ENCODE assay signal across 8 mouse cellular contexts in genomic region chr6:148831728-148832121, GRCm38 (mm10). TPM values are rescaled to one million over a fixed set of nuclear protein-coding genes. Genes with fewer than 3 reads are reported as not detected.
A peak's percentile ranks its signal among the peaks of the same experiment; 100 is the strongest.
DNase-seq lines count a peak whose midpoint lies in the region; ATAC-seq and TF ChIP-seq lines count a peak whose summit lies in the region.

No protein-coding gene starts in this region.

- TF ChIP-seq RAD21 in MEL (IDR thresholded peaks at IDR 0.05; ENCODE audit: low read depth, low read length): no peak

- TF ChIP-seq POLR2A in MEL (IDR thresholded peaks at IDR 0.05; ENCODE audit: control insufficient read depth in 1 of 2, insufficient read depth in 1 of 2, low read depth in 1 of 2, low read length in 2 of 2, poor library complexity in 1 of 2): no peak; a peak in 1 of 4 replicates

- TF ChIP-seq CTCF in MEL (IDR thresholded peaks at IDR 0.05 in 2 of 3, conservative IDR thresholded peaks at IDR 0.05 in 1 of 3; ENCODE audit: control insufficient read depth in 1 of 3, insufficient read depth in 1 of 3, low read depth in 2 of 3, low read length in 3 of 3, poor library complexity in 1 of 3, severe bottlenecking in 1 of 3): no peak

- H3K4me1 ChIP-seq in heart, embryonic 15.5 days (replicated peaks): peaks cover 7% of the 10 kb centered on the region; the same call in 1 of the 2 replicates
- H3K4me1 ChIP-seq in MEL (ENCODE audit: control insufficient read depth in 1 of 2, insufficient read depth in 2 of 2, low read length in 2 of 2): peaks cover 3 to 12% of the 10 kb centered on the region in 2 experiments; a peak in 2 of 4 replicates
- no peaks in the 10 kb centered on the region for H3K4me1 ChIP-seq in hindbrain, embryonic 11.5 days (replicated peaks; ENCODE audit: control insufficient read depth, insufficient read depth, low read length)
- peaks cover 9% of the 10 kb centered on the region for H3K4me1 ChIP-seq in midbrain, embryonic 11.5 days (ENCODE audit: control insufficient read depth, insufficient read depth, low read length)

- peak overlapping the region; percentile 86 for H3K4me3 ChIP-seq in heart, embryonic 15.5 days
- H3K4me3 ChIP-seq in MEL (ENCODE audit: control insufficient read depth in 1 of 2, insufficient read depth in 1 of 2, low read depth in 2 of 2, low read length in 2 of 2): peak overlapping the region; percentile 78 to 94
- peak overlapping the region; percentile 71 for H3K4me3 ChIP-seq in hindbrain, embryonic 11.5 days (ENCODE audit: low read depth, low read length)
- H3K4me3 ChIP-seq in midbrain, embryonic 11.5 days (ENCODE audit: low read depth, low read length): peak overlapping the region; percentile 79

- H3K4me2 ChIP-seq in heart, embryonic 15.5 days: peak overlapping the region; percentile 68
- H3K4me2 ChIP-seq in hindbrain, embryonic 11.5 days (replicated peaks; ENCODE audit: low read depth, low read length): peak overlapping the region; percentile 82
- H3K4me2 ChIP-seq in midbrain, embryonic 11.5 days: peak overlapping the region; percentile 88

- no peaks in the 10 kb centered on the region for H3K9me3 ChIP-seq in heart, embryonic 15.5 days (replicated peaks)
- H3K9me3 ChIP-seq in MEL (replicated peaks; ENCODE audit: insufficient read depth, low read length): no peaks in the 10 kb centered on the region
- H3K9me3 ChIP-seq in hindbrain, embryonic 11.5 days (ENCODE audit: control insufficient read depth, low read length): no peaks in the 10 kb centered on the region
- no peaks in the 10 kb centered on the region for H3K9me3 ChIP-seq in midbrain, embryonic 11.5 days (ENCODE audit: control insufficient read depth, low read length)

- no peak overlapping the region for H3K27ac ChIP-seq in heart, embryonic 15.5 days
- peak overlapping the region; percentile 73 for H3K27ac ChIP-seq in MEL (ENCODE audit: control insufficient read depth, low read depth, low read length)
- H3K27ac ChIP-seq in hindbrain, embryonic 11.5 days (ENCODE audit: low read depth, low read length): no peak overlapping the region
- H3K27ac ChIP-seq in midbrain, embryonic 11.5 days (ENCODE audit: low read depth, low read length): no peak overlapping the region

- no peak overlapping the region for H3K9ac ChIP-seq in heart, embryonic 15.5 days
- H3K9ac ChIP-seq in MEL (ENCODE audit: control insufficient read depth, low read depth, low read length, poor library complexity, severe bottlenecking): peak overlapping the region; percentile 72
- H3K9ac ChIP-seq in hindbrain, embryonic 11.5 days (ENCODE audit: low read depth, low read length): peak overlapping the region; percentile 74; the same call in 1 of the 2 replicates
- H3K9ac ChIP-seq in midbrain, embryonic 11.5 days (ENCODE audit: low read length): peak overlapping the region; percentile 80

- intact Hi-C loops in left cerebral cortex, postnatal 10 days (cut with DNase I): no loop called here

- ATAC-seq in heart, embryonic 15.5 days (replicated peaks; ENCODE audit: insufficient number of reproducible peaks, insufficient read depth, low FRiP score, low read depth): no peak
- peak; percentile 2; the same call in 1 of the 2 replicates for ATAC-seq in hindbrain, embryonic 11.5 days (ENCODE audit: low FRiP score)
- ATAC-seq in midbrain, embryonic 11.5 days (ENCODE audit: low FRiP score): no peak

- H3K36me3 ChIP-seq in heart, embryonic 15.5 days: no peaks in the 10 kb centered on the region
- H3K36me3 ChIP-seq in MEL (ENCODE audit: control insufficient read depth in 1 of 2, insufficient read depth in 2 of 2, low read length in 2 of 2): peaks cover 0 to 12% of the 10 kb centered on the region in 2 experiments; a peak in 2 of 4 replicates
- H3K36me3 ChIP-seq in hindbrain, embryonic 11.5 days (ENCODE audit: control insufficient read depth, insufficient read depth, low read length): no peaks in the 10 kb centered on the region
- no peaks in the 10 kb centered on the region for H3K36me3 ChIP-seq in midbrain, embryonic 11.5 days (ENCODE audit: control insufficient read depth, insufficient read depth, low read length)

- DNase-seq in heart, adult 9 months (ENCODE audit: low spot score in 2 of 2): no peak
- no peak for DNase-seq in MEL (ENCODE audit: low read depth, low spot score)
- DNase-seq in hindbrain, embryonic 11.5 days (ENCODE audit: low spot score): no peak
- no peak for DNase-seq in midbrain, embryonic 11.5 days (ENCODE audit: low spot score, missing footprints)
- no peak for DNase-seq in left cerebral cortex, postnatal 10 days (ENCODE audit: extremely low spot score in 1 of 2, low spot score in 2 of 2)
- DNase-seq in cerebellum, adult 9-11 months: no peak
- no peak for DNase-seq in spleen, postnatal 36 days (ENCODE audit: low spot score in 2 of 2)

- no peaks in the 10 kb centered on the region for H3K27me3 ChIP-seq in heart, embryonic 15.5 days
- H3K27me3 ChIP-seq in MEL (ENCODE audit: control insufficient read depth in 1 of 2, insufficient read depth in 2 of 2, low read length in 2 of 2): no peaks in the 10 kb centered on the region
- H3K27me3 ChIP-seq in hindbrain, embryonic 11.5 days (ENCODE audit: control insufficient read depth, insufficient read depth, low read length): no peaks in the 10 kb centered on the region
- H3K27me3 ChIP-seq in midbrain, embryonic 11.5 days (ENCODE audit: control insufficient read depth, insufficient read depth, low read length): no peaks in the 10 kb centered on the region

- TF ChIP-seq EP300 in MEL (IDR thresholded peaks at IDR 0.05; ENCODE audit: low read depth in 1 of 2, low read length in 2 of 2): no peak

- WGBS in heart, embryonic 15.5 days: 38% methylated on average over 3 of the region's 3 CpGs
- WGBS in hindbrain, embryonic 11.5 days: 33% methylated on average over 3 of the region's 3 CpGs
- WGBS in midbrain, embryonic 11.5 days: 31% methylated on average over 3 of the region's 3 CpGs

- peaks cover 28% of the 10 kb centered on the region for H3K79me2 ChIP-seq in MEL (ENCODE audit: control insufficient read depth, insufficient read depth, low read length, poor library complexity)

TF ChIP-seq in MEL, 35 proteins besides CTCF, POLR2A, EP300 and RAD21:
- TF ChIP-seq MXI1 (IDR thresholded peaks at IDR 0.05; ENCODE audit: low read depth, low read length) (no peak), ETS1 (IDR thresholded peaks at IDR 0.05; ENCODE audit: low read depth, low read length) (no peak), RCOR1 (IDR thresholded peaks at IDR 0.05; ENCODE audit: low read depth, low read length) (no peak), TAL1 (IDR thresholded peaks at IDR 0.05; ENCODE audit: low read length) (no peak), ZMIZ1 (IDR thresholded peaks at IDR 0.05; ENCODE audit: low read depth, low read length) (no peak), NELFE (IDR thresholded peaks at IDR 0.05; ENCODE audit: low read depth, low read length) (no peak), CHD2 (IDR thresholded peaks at IDR 0.05; ENCODE audit: low read length) (no peak), ZKSCAN1 (IDR thresholded peaks at IDR 0.05; ENCODE audit: low read depth, low read length) (no peak), MAX (IDR thresholded peaks at IDR 0.05; ENCODE audit: low read length) (no peak), KAT2A (conservative IDR thresholded peaks at IDR 0.05; ENCODE audit: low read depth, low read length) (no peak), NRF1 (IDR thresholded peaks at IDR 0.05; ENCODE audit: insufficient read depth, low read depth, low read length, poor library complexity, severe bottlenecking) (no peak), TBP (IDR thresholded peaks at IDR 0.05; ENCODE audit: low read depth, low read length) (no peak), MYC (IDR thresholded peaks at IDR 0.05; ENCODE audit: low read depth, low read length) (no peak), ELF1 (IDR thresholded peaks at IDR 0.05; ENCODE audit: low read depth, low read length) (no peak), E2F4 (IDR thresholded peaks at IDR 0.05; ENCODE audit: borderline replicate concordance, low read depth, low read length) (no peak), MAFK (IDR thresholded peaks at IDR 0.05; ENCODE audit: borderline replicate concordance, low read depth, low read length) (no peak), SMC3 (IDR thresholded peaks at IDR 0.05; ENCODE audit: low read depth, low read length) (no peak), JUND (IDR thresholded peaks at IDR 0.05; ENCODE audit: low read depth, low read length) (no peak), SIN3A (IDR thresholded peaks at IDR 0.05; ENCODE audit: low read length) (no peak), USF1 (IDR thresholded peaks at IDR 0.05; ENCODE audit: low read depth, low read length) (no peak)

RNA-seq across cellular contexts. Expression of gene Ipo8, which starts 0.5 kb away (rescaled TPM):
- polyA plus RNA-seq in heart, embryonic 15.5 days (2015; fragmentation: Nextera tagmentation; extraction: Ambion mirVana): 16.9 and 17.1 TPM in 2 replicates
- total RNA-seq in MEL (2012; rRNA removed): 27.7 and 28.3 TPM in 2 replicates
- 10 to 100 TPM in 1 of 2 experiments, not detected in 1; 23.4 TPM for polyA plus RNA-seq in MEL (2012; ENCODE audit: insufficient read depth in 1 of 2, insufficient read length in 2 of 2, low read depth in 1 of 2, low replicate concordance in 2 of 2, missing spikeins in 1 of 2)
- 24.7 and 27.7 TPM in 2 replicates for polyA plus RNA-seq in hindbrain, embryonic 11.5 days (2014; fragmentation: Nextera tagmentation; extraction: Ambion mirVana)
- polyA plus RNA-seq in midbrain, embryonic 11.5 days (2014; fragmentation: Nextera tagmentation; extraction: Ambion mirVana): 25.5 and 27.9 TPM in 2 replicates
- 10 to 100 TPM; 28.3 to 30.1 TPM for total RNA-seq in left cerebral cortex, postnatal 10 days (2021)
